Mouse (Mus musculus): ENCODE data around the gene Bcas1.

Gene Bcas1

GRCm38 (mm10) chr2:170308033-170308820 is 119.4 kb downstream of the Bcas1 start:
- no peak for DNase-seq

- no peak for DNase-seq
Observed at GRCm38 (mm10) chr2:170307589-170308021, 120.0 kb downstream of the Bcas1 start.

- DNase-seq = no peak
Observed at GRCm38 (mm10) chr2:170306637-170307320, 120.9 kb downstream of the Bcas1 start.

- DNase-seq = no peak
Observed at GRCm38 (mm10) chr2:170304766-170305165, 122.9 kb downstream of the Bcas1 start.

GRCm38 (mm10) chr2:170303595-170303994 is 124.0 kb downstream of the Bcas1 start:
- DNase-seq = no peak

- peak in 1 of 2 experiments; percentile 49 for DNase-seq
Observed at GRCm38 (mm10) chr2:170302825-170303224, 124.8 kb downstream of the Bcas1 start.

Measured in lung, postnatal 4 days (tissue).